Mouse (Mus musculus) forebrain, postnatal 0 days (tissue): ENCODE measurements around the gene Ism1. TPM values are rescaled to one million over a fixed set of nuclear protein-coding genes. Genes with fewer than 3 reads are reported as not detected.

ENCODE experiments used
- ATAC-seq: fragments of 200-750 bp; cut with Nextera tagmentation; 2 replicates; pipeline ENCODE4 v1.8.0; 2017; ENCODE audit warnings: mild to moderate bottlenecking, moderate library complexity
- DNase-seq: peaks from one replicate; pipeline ENCODE4 v3.0.0-alpha.2; 2015
- H3K27ac ChIP-seq: fragments of 300-500 bp; sonication (generic); 2 replicates; pipeline ENCODE4 v1.5.1; 2014; ENCODE audit warnings: low read depth, mild to moderate bottlenecking, antibody characterized with exemption, low read length, moderate library complexity, mixed read lengths
- H3K27me3 ChIP-seq: fragments of 300-500 bp; sonication (generic); 2 replicates; pipeline ENCODE4 v1.6.1; 2014; ENCODE audit warnings: mild to moderate bottlenecking, low read length, mixed read lengths; ENCODE audit not compliant: insufficient read depth
- H3K36me3 ChIP-seq: fragments of 300-500 bp; sonication (generic); 2 replicates; pipeline ENCODE4 v1.6.1; 2014; ENCODE audit warnings: mild to moderate bottlenecking, moderate library complexity; ENCODE audit not compliant: insufficient read depth
- H3K4me1 ChIP-seq: fragments of 300-500 bp; sonication (generic); 2 replicates; pipeline ENCODE4 v1.6.1; 2014; ENCODE audit warnings: antibody characterized with exemption; ENCODE audit not compliant: insufficient read depth
- H3K4me2 ChIP-seq: fragments of 300-500 bp; sonication (generic); 2 replicates; pipeline ENCODE4 v1.6.1; 2014; ENCODE audit warnings: low read depth, mild to moderate bottlenecking, moderate library complexity
- H3K4me3 ChIP-seq: fragments of 300-500 bp; sonication (generic); 2 replicates; pipeline ENCODE4 v1.5.1; 2014; ENCODE audit warnings: low read depth, low read length, mixed read lengths
- H3K9ac ChIP-seq: fragments of 300-500 bp; sonication (generic); 2 replicates; pipeline ENCODE4 v1.6.1; 2014; ENCODE audit warnings: mild to moderate bottlenecking
- H3K9me3 ChIP-seq: fragments of 300-500 bp; sonication (generic); 2 replicates; pipeline ENCODE4 v1.6.1; 2016; ENCODE audit warnings: low read length
- CTCF ChIP-seq: sonication (generic); IDR thresholded peaks from 2 replicates; pipeline ENCODE4 v1.5.1; 2016; ENCODE audit warnings: antibody characterized with exemption, control low read depth, low read depth
- WGBS: fragments of 180-500 bp; shearing (Covaris S2); extraction: QIAGEN DNeasy Blood & Tissue Kit; methylation state at CpG from one replicate; pipeline ENCODE4 v1.1.7; 2014; 5-methylcytosine and 5-hydroxymethylcytosine counted together
- polyA plus RNA-seq: library from polyadenylated mRNA; unstranded; fragments of >200 nt; fragmentation: Nextera tagmentation; extraction: Ambion mirVana; gene quantifications from 2 replicates; pipeline ENCODE4 v1.2.1, GENCODE M21; 2015
- total RNA-seq: library from RNA; depleted of rRNA; stranded (reverse); fragments of >200 nt; gene quantifications from 2 replicates; pipeline ENCODE4 v1.2.3, GENCODE M21; 2014

Ism1 gene
- total and polyA plus RNA-seq, 2 experiments from 2014 or later: 0.64 to 2.4 TPM

- WGBS: 75% methylated on average over 8 of the region's 8 CpGs
- no peaks in the 10 kb centered on the region for H3K4me1 ChIP-seq
- no peak overlapping the region for H3K9ac ChIP-seq
- H3K4me2 ChIP-seq: no peak overlapping the region
- ATAC-seq (no peak), DNase-seq (no peak)
- H3K27me3 ChIP-seq: no peaks in the 10 kb centered on the region
- no peaks in the 10 kb centered on the region for H3K9me3 ChIP-seq
- H3K36me3 ChIP-seq: no peaks in the 10 kb centered on the region
- no peak for TF ChIP-seq CTCF
- no peak overlapping the region for H3K4me3 ChIP-seq
- no peak overlapping the region for H3K27ac ChIP-seq
These were observed 97.1 kb downstream of the Ism1 start for GRCm38 (mm10) chr2:139774949-139775570.

- ATAC-seq (no peak), DNase-seq (no peak)
- H3K4me2 ChIP-seq: no peak overlapping the region
- H3K27ac ChIP-seq: no peak overlapping the region
- H3K9me3 ChIP-seq: no peaks in the 10 kb centered on the region
- 26% methylated on average over 1 of the region's 1 CpGs for WGBS
- no peak overlapping the region for H3K9ac ChIP-seq
- TF ChIP-seq CTCF: no peak
- H3K4me3 ChIP-seq: no peak overlapping the region
- no peaks in the 10 kb centered on the region for H3K36me3 ChIP-seq
- H3K27me3 ChIP-seq: no peaks in the 10 kb centered on the region
- H3K4me1 ChIP-seq: no peaks in the 10 kb centered on the region
These were observed 98.7 kb downstream of the Ism1 start for GRCm38 (mm10) chr2:139776644-139777043.

- Histone ChIP-seq H3K4me1 (no peaks in the 10 kb centered on the region), H3K9ac (no peak overlapping the region), H3K4me2 (no peak overlapping the region), H3K4me3 (no peak overlapping the region), H3K36me3 (no peaks in the 10 kb centered on the region), H3K27ac (no peak overlapping the region), H3K9me3 (no peaks in the 10 kb centered on the region), H3K27me3 (no peaks in the 10 kb centered on the region)
- TF ChIP-seq CTCF: peak; percentile 51
- WGBS: 57% methylated on average over 3 of the region's 3 CpGs
- DNase-seq (no peak), ATAC-seq (no peak)
These were observed 100.3 kb downstream of the Ism1 start for GRCm38 (mm10) chr2:139778283-139778682.

GRCm38 (mm10) chr2:139783318-139783850, 105.4 kb downstream of the Ism1 start:
- H3K27ac ChIP-seq: no peak overlapping the region
- no peak for DNase-seq
- H3K4me3 ChIP-seq: no peak overlapping the region
- H3K9ac ChIP-seq: no peak overlapping the region
- no peak for ATAC-seq
- H3K36me3 ChIP-seq: no peaks in the 10 kb centered on the region
- 95% methylated on average over 8 of the region's 8 CpGs for WGBS
- no peaks in the 10 kb centered on the region for H3K4me1 ChIP-seq
- H3K9me3 ChIP-seq: no peaks in the 10 kb centered on the region
- TF ChIP-seq CTCF: no peak
- H3K4me2 ChIP-seq: no peak overlapping the region
- H3K27me3 ChIP-seq: no peaks in the 10 kb centered on the region

- H3K27ac ChIP-seq: no peak overlapping the region
- whole genome bisulfite sequencing: 52% methylated on average over 1 of the region's 1 CpGs
- DNase-seq (peak; percentile 37), ATAC-seq (peak; percentile 53)
- H3K4me1 ChIP-seq: no peaks in the 10 kb centered on the region
- no peaks in the 10 kb centered on the region for H3K27me3 ChIP-seq
- no peaks in the 10 kb centered on the region for H3K36me3 ChIP-seq
- no peak for TF ChIP-seq CTCF
- H3K9ac ChIP-seq: no peak overlapping the region
- no peaks in the 10 kb centered on the region for H3K9me3 ChIP-seq
- no peak overlapping the region for H3K4me2 ChIP-seq
- no peak overlapping the region for H3K4me3 ChIP-seq
These were observed 106.5 kb downstream of the Ism1 start for GRCm38 (mm10) chr2:139784465-139784864.

- no peak for DNase-seq
- WGBS: 49% methylated on average over 2 of the region's 2 CpGs
These were observed 107.0 kb downstream of the Ism1 start for GRCm38 (mm10) chr2:139784946-139785345.

GRCm38 (mm10) chr2:139788658-139789057, 110.7 kb downstream of the Ism1 start:
- no peaks in the 10 kb centered on the region for H3K36me3 ChIP-seq
- H3K4me3 ChIP-seq: no peak overlapping the region
- no peaks in the 10 kb centered on the region for H3K4me1 ChIP-seq
- DNase-seq (no peak), ATAC-seq (no peak)
- H3K27ac ChIP-seq: no peak overlapping the region
- H3K9me3 ChIP-seq: no peaks in the 10 kb centered on the region
- H3K9ac ChIP-seq: no peak overlapping the region
- no peaks in the 10 kb centered on the region for H3K27me3 ChIP-seq
- no peak overlapping the region for H3K4me2 ChIP-seq
- no peak for TF ChIP-seq CTCF
- 78% methylated on average over 4 of the region's 4 CpGs for WGBS

More at GRCm38 (mm10) chr2:139784946-139785345, 107.0 kb downstream of the Ism1 start:
- peak; percentile 69 for ATAC-seq
- no peak overlapping the region for H3K9ac ChIP-seq
- H3K9me3 ChIP-seq: no peaks in the 10 kb centered on the region
- no peak overlapping the region for H3K4me2 ChIP-seq
- H3K36me3 ChIP-seq: no peaks in the 10 kb centered on the region
- no peak for TF ChIP-seq CTCF
- H3K27ac ChIP-seq: no peak overlapping the region
- no peaks in the 10 kb centered on the region for H3K4me1 ChIP-seq
- H3K27me3 ChIP-seq: no peaks in the 10 kb centered on the region
- no peak overlapping the region for H3K4me3 ChIP-seq
